9 mouse cellular contexts compared by ENCODE assay signal in genomic region chr1:169347692-169348091, GRCm38 (mm10).
DNase-seq lines count a peak whose midpoint lies in the region; ATAC-seq and TF ChIP-seq lines count a peak whose summit lies in the region.
"Had no signal": no experiment of that assay in that cellular context is flagged by ENCODE, and none has a peak within 500 bp of the region (broad histone marks: within the 10 kb centered on the region; RNA-seq: fewer than 3 reads in every experiment).

No protein-coding gene starts in this region.

- H3K4me3 ChIP-seq in left cerebral cortex, adult 2 months, result no peak overlapping the region
- H3K4me3 ChIP-seq: myocyte had no signal

- no peak for ATAC-seq in cerebellum, adult (ENCODE audit: insufficient number of reproducible peaks, low FRiP score, low TSS enrichment)
- ATAC-seq in megakaryocyte-erythroid progenitor cell, adult 5-6 weeks (replicated peaks; ENCODE audit: low FRiP score, low TSS enrichment, poor library complexity, severe bottlenecking), result no peak

- TF ChIP-seq CTCF in left cerebral cortex, adult 2 months (IDR thresholded peaks at IDR 0.05), result peak; percentile 70

- no peak overlapping the region; the same call in 1 of the 2 replicates for H3K27ac ChIP-seq in left cerebral cortex, adult 2 months

- DNase-seq in cerebellum, postnatal 10 days, result peak; percentile 51 to 66
- DNase-seq in left cerebral cortex, adult 2 months (ENCODE audit: extremely low spot score in 1 of 2, low spot score in 2 of 2), result peak in 1 of 2 experiments; percentile 19
- no peak for DNase-seq in left cerebral cortex, postnatal 36 days (ENCODE audit: low spot score in 2 of 2)
- peak; percentile 27 for DNase-seq in embryo, embryonic 9.5 days (ENCODE audit: extremely low spot score)
- peak; percentile 41 for DNase-seq in lung, postnatal 10 days
- DNase-seq in spleen, postnatal 10 days (ENCODE audit: low spot score in 2 of 2), result no peak

- intact Hi-C loops in left cerebral cortex, adult 2 months (cut with DNase I), result loop anchor here (1.0 to 5.0 kb wide), 8 partner anchors 75 to 1403 kb away; partner anchors contain the start of gene Pbx1
- intact Hi-C loops in left cerebral cortex, postnatal 36 days (cut with DNase I), result loop anchor here (2.0 to 5.0 kb wide), 4 partner anchors 115 to 1403 kb away; partner anchors contain the start of gene Pbx1

Comparison
In these comparisons a context has a peak if more than half of its experiments do, and no peak if none do; other contexts are left out.
1. DNase-seq: peak in cerebellum, postnatal 10 days (2 of 2), embryo, embryonic 9.5 days (single experiment) and lung, postnatal 10 days (single experiment); none in left cerebral cortex, postnatal 36 days (0 of 2) and spleen, postnatal 10 days (0 of 2).